Mouse (Mus musculus): ENCODE data around the gene Ano6.

- TF ChIP-seq POLR2A (IDR thresholded peaks at IDR 0.05; ENCODE audit: control insufficient read depth, low read depth, low read length), result no peak
- TF ChIP-seq CTCF (IDR thresholded peaks at IDR 0.05; ENCODE audit: control insufficient read depth, insufficient read depth, insufficient replicate concordance, low read depth, low read length), result no peak
These were observed 82.6 kb downstream of the Ano6 start for GRCm38 (mm10) chr15:95873276-95873675.

All from testis, adult 2 months (tissue).